Mouse (Mus musculus) testis, adult 2 months (tissue): ENCODE data around the gene Ralgds. TPM values are rescaled to one million over a fixed set of nuclear protein-coding genes. Genes with fewer than 3 reads are reported as not detected.

Experiments used
- H3K27ac ChIP-seq: fragments of 200-500 bp; 2 replicates; pipeline ENCODE4 v1.5.1; 2012; ENCODE audit warnings: low read depth, low read length; ENCODE audit not compliant: control insufficient read depth, insufficient read depth
- H3K27me3 ChIP-seq: fragments of 200-500 bp; 2 replicates; pipeline ENCODE4 v1.6.1; 2012; ENCODE audit warnings: mild to moderate bottlenecking, low read length, moderate library complexity; ENCODE audit not compliant: control insufficient read depth, insufficient read depth
- H3K36me3 ChIP-seq: fragments of 200-500 bp; 2 replicates; pipeline ENCODE4 v1.6.1; 2012; ENCODE audit warnings: mild to moderate bottlenecking, low read length; ENCODE audit not compliant: control insufficient read depth, insufficient read depth
- H3K4me1 ChIP-seq: fragments of 200-500 bp; 2 replicates; pipeline ENCODE4 v1.6.1; 2012; ENCODE audit warnings: low read length; ENCODE audit not compliant: control insufficient read depth, insufficient read depth
- H3K4me3 ChIP-seq: fragments of 200-500 bp; 2 replicates; pipeline ENCODE4 v1.5.1; 2012; ENCODE audit warnings: low read depth, mild to moderate bottlenecking, low read length, moderate library complexity, mixed read lengths; ENCODE audit not compliant: control insufficient read depth
- CTCF ChIP-seq: fragments of 200-500 bp; IDR thresholded peaks from 2 replicates; pipeline ENCODE4 v1.5.1; 2012; ENCODE audit warnings: low read depth, mild to moderate bottlenecking, inconsistent platforms, low read length, moderate library complexity; ENCODE audit not compliant: control insufficient read depth, insufficient read depth, insufficient replicate concordance
- POLR2A ChIP-seq: fragments of 200-500 bp; IDR thresholded peaks from 2 replicates; pipeline ENCODE4 v1.6.1; 2012; ENCODE audit warnings: low read depth, mild to moderate bottlenecking, inconsistent platforms, low read length, moderate library complexity; ENCODE audit not compliant: control insufficient read depth
- polyA plus RNA-seq: library from polyadenylated mRNA; depleted of rRNA; stranded (reverse); fragments of >200 nt; gene quantifications from 2 replicates; pipeline ENCODE4 v1.2.3, GENCODE M21; 2012

Ralgds gene
- polyA plus RNA-seq, 1 experiment, result 147 TPM

- Histone ChIP-seq H3K36me3 (no peaks in the 10 kb centered on the region; the same call in 1 of the 2 replicates), H3K4me1 (peaks cover 11% of the 10 kb centered on the region), H3K27me3 (no peaks in the 10 kb centered on the region), H3K27ac (no peak overlapping the region), H3K4me3 (no peak overlapping the region)
- TF ChIP-seq CTCF, result no peak
- TF ChIP-seq POLR2A, result no peak
Measured at GRCm38 (mm10) chr2:28528354-28528730, 15.4 kb downstream of the Ralgds start.

GRCm38 (mm10) chr2:28529856-28530255 lies 16.9 kb downstream of the Ralgds start:
- TF ChIP-seq POLR2A (no peak), CTCF (no peak)
- H3K27ac ChIP-seq, result no peak overlapping the region

GRCm38 (mm10) chr2:28530311-28530710 lies 17.4 kb downstream of the Ralgds start:
- peaks cover 12% of the 10 kb centered on the region for H3K4me1 ChIP-seq
- H3K4me3 ChIP-seq, result no peak overlapping the region
- no peaks in the 10 kb centered on the region for H3K36me3 ChIP-seq
- no peaks in the 10 kb centered on the region for H3K27me3 ChIP-seq
- H3K27ac ChIP-seq, result no peak overlapping the region
- TF ChIP-seq POLR2A (no peak), CTCF (no peak)

More at GRCm38 (mm10) chr2:28529856-28530255, 16.9 kb downstream of the Ralgds start:
- no peak overlapping the region for H3K4me3 ChIP-seq
- H3K36me3 ChIP-seq, result no peaks in the 10 kb centered on the region
- no peaks in the 10 kb centered on the region for H3K27me3 ChIP-seq
- peaks cover 12% of the 10 kb centered on the region for H3K4me1 ChIP-seq

GRCm38 (mm10) chr2:28532938-28533771 lies 20.2 kb downstream of the Ralgds start:
- no peak for TF ChIP-seq CTCF
- no peaks in the 10 kb centered on the region for H3K27me3 ChIP-seq
- no peaks in the 10 kb centered on the region for H3K36me3 ChIP-seq
- H3K27ac ChIP-seq, result no peak overlapping the region
- peaks cover 10% of the 10 kb centered on the region for H3K4me1 ChIP-seq
- H3K4me3 ChIP-seq, result peak overlapping the region; percentile 73

- Histone ChIP-seq H3K36me3 (no peaks in the 10 kb centered on the region), H3K4me3 (no peak overlapping the region), H3K27ac (no peak overlapping the region), H3K27me3 (no peaks in the 10 kb centered on the region), H3K4me1 (peaks cover 10% of the 10 kb centered on the region)
- no peak for TF ChIP-seq POLR2A
- TF ChIP-seq CTCF, result no peak
Measured at GRCm38 (mm10) chr2:28533901-28534435, 21.0 kb downstream of the Ralgds start.

GRCm38 (mm10) chr2:28534436-28535262 lies 21.7 kb downstream of the Ralgds start:
- Histone ChIP-seq H3K4me3 (no peak overlapping the region), H3K27me3 (no peaks in the 10 kb centered on the region), H3K27ac (no peak overlapping the region), H3K4me1 (peaks cover 10% of the 10 kb centered on the region), H3K36me3 (no peaks in the 10 kb centered on the region)
- no peak for TF ChIP-seq POLR2A
- no peak for TF ChIP-seq CTCF

GRCm38 (mm10) chr2:28535263-28535540 lies 22.3 kb downstream of the Ralgds start:
- Histone ChIP-seq H3K36me3 (no peaks in the 10 kb centered on the region), H3K4me1 (peaks cover 10% of the 10 kb centered on the region), H3K4me3 (no peak overlapping the region), H3K27me3 (no peaks in the 10 kb centered on the region), H3K27ac (no peak overlapping the region)
- TF ChIP-seq CTCF (no peak), POLR2A (no peak)
